Mouse (Mus musculus) G1E (cell line): ENCODE measurements around the gene Fahd1. TPM values are rescaled to one million over a fixed set of nuclear protein-coding genes. Genes with fewer than 3 reads are reported as not detected.

ENCODE experiments used
- ATAC-seq: 2 replicates; pipeline ENCODE4 v1.8.0; 2016; ENCODE audit warnings: mild to moderate bottlenecking; ENCODE audit not compliant: insufficient number of reproducible peaks, poor library complexity, low FRiP score, severe bottlenecking; ENCODE audit errors: extremely low read depth
- DNase-seq: peaks from one replicate; pipeline ENCODE4 v3.0.0; 2012; ENCODE audit warnings: low spot score
- H3K27me3 ChIP-seq: 2 replicates; pipeline ENCODE4 v1.6.1; 2012; ENCODE audit warnings: mild to moderate bottlenecking, low read length, inconsistent platforms; ENCODE audit not compliant: insufficient read depth
- H3K36me3 ChIP-seq: replicated peaks from 2 replicates; pipeline ENCODE3; 2012; ENCODE audit warnings: mild to moderate bottlenecking, inconsistent platforms
- H3K4me1 ChIP-seq: 2 replicates; pipeline ENCODE4 v1.6.1; 2012; ENCODE audit warnings: low read depth, low read length, inconsistent platforms, mixed read lengths; ENCODE audit not compliant: insufficient read depth
- H3K4me3 ChIP-seq: 2 replicates; pipeline ENCODE4 v1.5.1; 2012; ENCODE audit warnings: low read depth, mild to moderate bottlenecking, inconsistent platforms, low read length, moderate library complexity, mixed read lengths
- H3K9me3 ChIP-seq: replicated peaks from 2 replicates; pipeline ENCODE4 v1.6.1; 2012; ENCODE audit warnings: inconsistent platforms
- CTCF ChIP-seq: IDR thresholded peaks from 2 replicates; pipeline ENCODE4 v1.5.1; 2012; ENCODE audit warnings: low read depth, low read length, inconsistent platforms, mixed read lengths
- GATA1 ChIP-seq: IDR thresholded peaks from 2 replicates; pipeline ENCODE4 v1.6.1; 2012; ENCODE audit warnings: borderline replicate concordance, low read length, inconsistent platforms, mixed read lengths
- GATA2 ChIP-seq: IDR thresholded peaks from 2 replicates; pipeline ENCODE4 v1.6.1; 2012; ENCODE audit warnings: low read depth, low read length, inconsistent platforms, borderline replicate concordance
- POLR2AphosphoS5 ChIP-seq: IDR thresholded peaks from 2 replicates; pipeline ENCODE4 v1.6.1; 2012; ENCODE audit warnings: low read depth, low read length, inconsistent platforms; ENCODE audit not compliant: insufficient replicate concordance
- TAL1 ChIP-seq: conservative IDR thresholded peaks from 2 replicates; pipeline ENCODE4 v1.6.1; 2012; ENCODE audit warnings: low read depth, low read length, inconsistent platforms, mixed read lengths
- polyA plus RNA-seq: library from polyadenylated mRNA; stranded (reverse); fragments of >175 nt; gene quantifications from 2 replicates; pipeline ENCODE4 v1.2.3, GENCODE M21; 2012
- total RNA-seq, 2 experiments: library from RNA; stranded (forward) in 1 of 2; stranded (reverse) in 1 of 2; fragments of 200-1000 nt in 1 of 2; fragments of >200 nt in 1 of 2; fragmentation: Nextera tagmentation in 1 of 2; gene quantifications; 2 replicates each; pipeline ENCODE4 v1.2.3; 2014 to 2017

Fahd1 gene
- total and polyA plus RNA-seq, 3 experiments: 4.5 to 16.1 (median 7.9) TPM

- peaks cover 11% of the 10 kb centered on the region for H3K27me3 ChIP-seq
- peaks cover 9% of the 10 kb centered on the region for H3K36me3 ChIP-seq
- H3K4me1 ChIP-seq: peaks cover 7% of the 10 kb centered on the region
- DNase-seq: no peak
- TF ChIP-seq POLR2AphosphoS5 (no peak), TAL1 (no peak)
- H3K4me3 ChIP-seq: no peak overlapping the region
- H3K9me3 ChIP-seq: no peaks in the 10 kb centered on the region
- ATAC-seq: no peak
Observed at GRCm38 (mm10) chr17:24841133-24841532, 9.0 kb downstream of the Fahd1 start.

- H3K36me3 ChIP-seq: peaks cover 7% of the 10 kb centered on the region
- no peaks in the 10 kb centered on the region for H3K9me3 ChIP-seq
- peaks cover 7% of the 10 kb centered on the region for H3K4me1 ChIP-seq
- TF ChIP-seq TAL1 (no peak), GATA2 (no peak), GATA1 (no peak), CTCF (no peak), POLR2AphosphoS5 (no peak)
- ATAC-seq (no peak), DNase-seq (no peak)
- H3K4me3 ChIP-seq: no peak overlapping the region
- peaks cover 16% of the 10 kb centered on the region for H3K27me3 ChIP-seq
Observed at GRCm38 (mm10) chr17:24840341-24840740, 9.8 kb downstream of the Fahd1 start.

GRCm38 (mm10) chr17:24839842-24840241 is 10.3 kb downstream of the Fahd1 start, which contains the start of gene Hagh:
Hagh (plus strand) TSS chr17:24840143.
- Histone ChIP-seq H3K36me3 (peaks cover 6% of the 10 kb centered on the region), H3K9me3 (no peaks in the 10 kb centered on the region), H3K4me3 (no peak within 1 kb of the TSS), H3K4me1 (peaks cover 7% of the 10 kb centered on the region), H3K27me3 (peaks cover 16% of the 10 kb centered on the region)
- TF ChIP-seq GATA1 (no peak), GATA2 (no peak), TAL1 (no peak), POLR2AphosphoS5 (no peak), CTCF (no peak)
- DNase-seq (no peak), ATAC-seq (no peak)

- no peak for ATAC-seq
- peaks cover 2% of the 10 kb centered on the region; the same call in 1 of the 2 replicates for H3K4me1 ChIP-seq
- TF ChIP-seq CTCF (no peak), POLR2AphosphoS5 (no peak), GATA2 (no peak), TAL1 (no peak), GATA1 (no peak)
- peaks cover 15% of the 10 kb centered on the region; the same call in 1 of the 2 replicates for H3K27me3 ChIP-seq
- H3K9me3 ChIP-seq: no peaks in the 10 kb centered on the region
- no peak overlapping the region for H3K4me3 ChIP-seq
- no peaks in the 10 kb centered on the region for H3K36me3 ChIP-seq
- no peak for DNase-seq
Observed at GRCm38 (mm10) chr17:24821351-24822280, 28.5 kb downstream of the Fahd1 start.

- peaks cover 12% of the 10 kb centered on the region; the same call in 1 of the 2 replicates for H3K27me3 ChIP-seq
- ATAC-seq: no peak
- H3K9me3 ChIP-seq: no peaks in the 10 kb centered on the region
- TF ChIP-seq GATA1 (no peak), GATA2 (no peak), CTCF (no peak), TAL1 (no peak)
- H3K4me3 ChIP-seq: no peak overlapping the region
- H3K4me1 ChIP-seq: peaks cover 2% of the 10 kb centered on the region; the same call in 1 of the 2 replicates
- H3K36me3 ChIP-seq: no peaks in the 10 kb centered on the region
- DNase-seq: no peak
Observed at GRCm38 (mm10) chr17:24819469-24819868, 30.7 kb downstream of the Fahd1 start.

- ATAC-seq: no peak
- TF ChIP-seq GATA2 (no peak), CTCF (no peak), POLR2AphosphoS5 (no peak), TAL1 (no peak), GATA1 (no peak)
- H3K4me1 ChIP-seq: peaks cover 2% of the 10 kb centered on the region; the same call in 1 of the 2 replicates
Observed at GRCm38 (mm10) chr17:24818172-24818571, 32.0 kb downstream of the Fahd1 start.

More at GRCm38 (mm10) chr17:24818172-24818571, 32.0 kb downstream of the Fahd1 start:
- Histone ChIP-seq H3K27me3 (peaks cover 11% of the 10 kb centered on the region; the same call in 1 of the 2 replicates), H3K36me3 (no peaks in the 10 kb centered on the region), H3K4me3 (no peak overlapping the region), H3K9me3 (no peaks in the 10 kb centered on the region)
- DNase-seq: no peak
